9 mouse cellular contexts compared by ENCODE assay signal in genomic region chr9:103225464-103225863, GRCm38 (mm10). TPM values are rescaled to one million over a fixed set of nuclear protein-coding genes. Genes with fewer than 3 reads are reported as not detected.
A peak's percentile ranks its signal among the peaks of the same experiment; 100 is the strongest.
DNase-seq lines count a peak whose midpoint lies in the region; ATAC-seq and TF ChIP-seq lines count a peak whose summit lies in the region.
"Had no signal": no experiment of that assay in that cellular context is flagged by ENCODE, and none has a peak within 500 bp of the region (broad histone marks: within the 10 kb centered on the region; RNA-seq: fewer than 3 reads in every experiment).

No protein-coding gene starts in this region.

- H3K9ac ChIP-seq in forebrain, postnatal 0 days, result no peak overlapping the region
- H3K9ac ChIP-seq in hindbrain, embryonic 13.5 days, result no peak overlapping the region
- H3K9ac ChIP-seq in intestine, embryonic 15.5 days, result no peak overlapping the region
- H3K9ac ChIP-seq: heart, embryonic 13.5 days had no signal

- no peaks in the 10 kb centered on the region for H3K27me3 ChIP-seq in forebrain, postnatal 0 days (ENCODE audit: insufficient read depth, low read length)
- no peaks in the 10 kb centered on the region for H3K27me3 ChIP-seq in forebrain, embryonic 10.5 days (ENCODE audit: poor library complexity, severe bottlenecking)
- H3K27me3 ChIP-seq in hindbrain, embryonic 13.5 days, result no peaks in the 10 kb centered on the region
- no peaks in the 10 kb centered on the region for H3K27me3 ChIP-seq in intestine, embryonic 15.5 days (replicated peaks)

- H3K4me2 ChIP-seq in forebrain, postnatal 0 days (ENCODE audit: low read depth), result no peak overlapping the region
- H3K4me2 ChIP-seq in hindbrain, embryonic 13.5 days, result no peak overlapping the region
- no peak overlapping the region for H3K4me2 ChIP-seq in intestine, embryonic 15.5 days (replicated peaks)
- H3K4me2 ChIP-seq: heart, embryonic 13.5 days had no signal

- ATAC-seq in forebrain, postnatal 0 days, result no peak
- ATAC-seq in hindbrain, embryonic 13.5 days (ENCODE audit: low FRiP score), result no peak
- ATAC-seq in intestine, embryonic 15.5 days, result no peak

- H3K4me3 ChIP-seq in forebrain, postnatal 0 days (ENCODE audit: low read depth, low read length), result no peak overlapping the region
- no peak overlapping the region for H3K4me3 ChIP-seq in forebrain, embryonic 10.5 days
- no peak overlapping the region for H3K4me3 ChIP-seq in hindbrain, embryonic 13.5 days
- H3K4me3 ChIP-seq in intestine, embryonic 15.5 days (replicated peaks), result no peak overlapping the region
- H3K4me3 ChIP-seq: heart, embryonic 13.5 days had no signal

- 72% methylated on average over 3 of the region's 3 CpGs for WGBS in forebrain, postnatal 0 days
- 64% methylated on average over 3 of the region's 3 CpGs for WGBS in forebrain, embryonic 10.5 days
- 65% methylated on average over 3 of the region's 3 CpGs for WGBS in hindbrain, embryonic 13.5 days
- 67% methylated on average over 3 of the region's 3 CpGs for WGBS in intestine, embryonic 15.5 days

- no peaks in the 10 kb centered on the region for H3K9me3 ChIP-seq in forebrain, postnatal 0 days (ENCODE audit: low read length)
- H3K9me3 ChIP-seq in forebrain, embryonic 10.5 days, result no peaks in the 10 kb centered on the region
- no peaks in the 10 kb centered on the region for H3K9me3 ChIP-seq in hindbrain, embryonic 13.5 days
- no peaks in the 10 kb centered on the region for H3K9me3 ChIP-seq in intestine, embryonic 15.5 days
- H3K9me3 ChIP-seq: heart, embryonic 13.5 days had no signal

- no peaks in the 10 kb centered on the region for H3K36me3 ChIP-seq in forebrain, postnatal 0 days (ENCODE audit: insufficient read depth)
- no peaks in the 10 kb centered on the region for H3K36me3 ChIP-seq in forebrain, embryonic 10.5 days (replicated peaks)
- H3K36me3 ChIP-seq in hindbrain, embryonic 13.5 days, result no peaks in the 10 kb centered on the region
- H3K36me3 ChIP-seq in intestine, embryonic 15.5 days, result no peaks in the 10 kb centered on the region
- H3K36me3 ChIP-seq: heart, embryonic 13.5 days had no signal

- no peak overlapping the region for H3K27ac ChIP-seq in forebrain, postnatal 0 days (ENCODE audit: low read depth, low read length)
- H3K27ac ChIP-seq in forebrain, embryonic 10.5 days, result no peak overlapping the region
- H3K27ac ChIP-seq in hindbrain, embryonic 13.5 days, result no peak overlapping the region
- no peak overlapping the region for H3K27ac ChIP-seq in intestine, embryonic 15.5 days
- H3K27ac ChIP-seq: heart, embryonic 13.5 days had no signal

- DNase-seq in forebrain, postnatal 0 days, result no peak
- no peak for DNase-seq in forebrain, embryonic 10.5 days (ENCODE audit: extremely low spot score, low spot score)
- peak; percentile 40 to 46 for DNase-seq in B cell, adult 2 months
- DNase-seq in embryo, embryonic 10.5 days (ENCODE audit: low spot score), result peak; percentile 45
- peak; percentile 52 for DNase-seq in lung, postnatal 36 days
- no peak for DNase-seq in cerebellum, adult 8-10 months

- TF ChIP-seq CTCF in forebrain, postnatal 0 days (IDR thresholded peaks at IDR 0.05; ENCODE audit: low read depth), result peak; percentile 61

- no peaks in the 10 kb centered on the region for H3K4me1 ChIP-seq in forebrain, postnatal 0 days (ENCODE audit: insufficient read depth)
- H3K4me1 ChIP-seq in forebrain, embryonic 10.5 days, result peaks cover 6% of the 10 kb centered on the region
- peaks cover 5% of the 10 kb centered on the region for H3K4me1 ChIP-seq in hindbrain, embryonic 13.5 days (replicated peaks)
- H3K4me1 ChIP-seq in intestine, embryonic 15.5 days (replicated peaks), result no peaks in the 10 kb centered on the region

RNA-seq across cellular contexts. Expression of gene Gm20425, which starts 4.6 kb away (rescaled TPM):
- total RNA-seq in forebrain, postnatal 0 days (2014; rRNA removed), result not detected in 2 replicates
- 3.4 and 3.7 TPM in 2 replicates for polyA plus RNA-seq in forebrain, postnatal 0 days (2015; fragmentation: Nextera tagmentation; extraction: Ambion mirVana)
- not detected in 2 replicates for polyA plus RNA-seq in forebrain, embryonic 10.5 days (2016; fragmentation: Nextera tagmentation; extraction: Ambion mirVana)
- 3.5 and 4.7 TPM in 2 replicates for polyA plus RNA-seq in hindbrain, embryonic 13.5 days (2015; fragmentation: Nextera tagmentation; extraction: Ambion mirVana)
- polyA plus RNA-seq in intestine, embryonic 15.5 days (2015; fragmentation: Nextera tagmentation; extraction: Ambion mirVana), result 0.21 and 8.8 TPM in 2 replicates
- polyA plus RNA-seq: heart, embryonic 13.5 days had no signal

RNA-seq across cellular contexts. Expression of gene Trf, which starts 4.8 kb away (rescaled TPM):
- total RNA-seq in forebrain, postnatal 0 days (2014; rRNA removed), result 25.1 and 26.5 TPM in 2 replicates
- polyA plus RNA-seq in forebrain, postnatal 0 days (2015; fragmentation: Nextera tagmentation; extraction: Ambion mirVana), result 20.0 and 27.5 TPM in 2 replicates
- 11.9 and 14.2 TPM in 2 replicates for polyA plus RNA-seq in forebrain, embryonic 10.5 days (2016; fragmentation: Nextera tagmentation; extraction: Ambion mirVana)
- polyA plus RNA-seq in hindbrain, embryonic 13.5 days (2015; fragmentation: Nextera tagmentation; extraction: Ambion mirVana), result 33.0 and 34.3 TPM in 2 replicates
- polyA plus RNA-seq in intestine, embryonic 15.5 days (2015; fragmentation: Nextera tagmentation; extraction: Ambion mirVana), result 188 and 277 TPM in 2 replicates

RNA-seq across cellular contexts. Expression of gene Srprb, which starts 23.5 kb away (rescaled TPM):
- 41.9 and 43.3 TPM in 2 replicates for total RNA-seq in forebrain, postnatal 0 days (2014; rRNA removed)
- polyA plus RNA-seq in forebrain, postnatal 0 days (2015; fragmentation: Nextera tagmentation; extraction: Ambion mirVana), result 37.3 and 40.1 TPM in 2 replicates
- 62.1 and 66.9 TPM in 2 replicates for polyA plus RNA-seq in forebrain, embryonic 10.5 days (2016; fragmentation: Nextera tagmentation; extraction: Ambion mirVana)
- polyA plus RNA-seq in hindbrain, embryonic 13.5 days (2015; fragmentation: Nextera tagmentation; extraction: Ambion mirVana), result 48.9 and 51.0 TPM in 2 replicates
- polyA plus RNA-seq in intestine, embryonic 15.5 days (2015; fragmentation: Nextera tagmentation; extraction: Ambion mirVana), result 46.4 and 55.2 TPM in 2 replicates

Comparison
In these comparisons a context has a peak if more than half of its experiments do, and no peak if none do; other contexts are left out.
1. DNase-seq: peak in B cell, adult 2 months (2 of 2), embryo, embryonic 10.5 days (single experiment) and lung, postnatal 36 days (single experiment); none in forebrain, postnatal 0 days (single experiment), forebrain, embryonic 10.5 days (single experiment) and cerebellum, adult 8-10 months (single experiment).